Mouse (Mus musculus) bone marrow, adult 2 months (tissue): ENCODE results near the gene Gm21953. TPM values are rescaled to one million over a fixed set of nuclear protein-coding genes. Genes with fewer than 3 reads are reported as not detected.
"Not testable (repeated sequence)": the region's sequence is repeated elsewhere in the genome, so short reads cannot be mapped to it uniquely, and the experiment has no call there.

Experiments
- H3K27ac ChIP-seq: fragments of 200-500 bp; 2 replicates; pipeline ENCODE4 v1.5.1; 2012; ENCODE audit warnings: low read depth, mild to moderate bottlenecking, control low read depth, inconsistent platforms, low read length; ENCODE audit not compliant: control insufficient read depth, poor library complexity, insufficient read depth
- H3K4me1 ChIP-seq: fragments of 200-500 bp; 2 replicates; pipeline ENCODE4 v1.6.1; 2011; ENCODE audit warnings: low read length; ENCODE audit not compliant: control insufficient read depth, insufficient read depth
- H3K4me3 ChIP-seq: fragments of 200-500 bp; replicated peaks from 2 replicates; pipeline ENCODE3; 2011; ENCODE audit warnings: mild to moderate bottlenecking, low read depth, low read length, control low read depth; ENCODE audit not compliant: control insufficient read depth
- WGBS: fragments of 180-500 bp; shearing (Covaris S2); methylation state at CpG from one replicate; pipeline ENCODE4 v1.1.7; 2018; 5-methylcytosine and 5-hydroxymethylcytosine counted together
- polyA plus RNA-seq: library from polyadenylated mRNA; stranded (reverse); fragments of >200 nt; gene quantifications from 2 replicates; pipeline ENCODE4 v1.2.4, GENCODE M21; 2011; ENCODE audit warnings: low replicate concordance; ENCODE audit not compliant: missing spikeins, insufficient read depth, insufficient read length

Gm21953 gene
- not detected in 2 replicates for polyA plus RNA-seq

DNA sequence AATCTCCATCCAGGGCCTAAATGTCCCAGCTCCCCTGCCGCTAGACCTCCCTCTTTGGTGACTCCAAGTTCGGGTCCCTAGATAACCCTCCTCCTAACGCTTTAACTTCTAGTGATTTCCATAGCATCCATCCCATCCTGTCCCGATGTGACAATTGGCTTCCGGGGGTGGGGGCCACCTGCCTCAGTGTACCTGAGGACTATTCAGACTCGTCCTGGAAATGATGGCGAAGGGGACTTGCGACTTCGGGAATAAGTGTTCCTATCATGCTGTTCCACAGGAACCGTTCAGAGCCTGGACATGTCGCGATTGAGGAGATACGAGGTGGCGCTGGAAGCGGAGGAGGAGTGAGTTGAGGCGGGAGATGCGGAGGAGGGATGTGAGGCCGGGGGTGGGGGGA is at the start of gene Gm21953:
Gm21953 (plus strand) TSS at position 301 of the 400 bp plus-strand sequence.
- H3K4me3 ChIP-seq, H3K4me1 ChIP-seq, H3K27ac ChIP-seq: not testable (repeated sequence)
- no CpG with 5 or more reads among the region's 18 CpGs for WGBS

DNA sequence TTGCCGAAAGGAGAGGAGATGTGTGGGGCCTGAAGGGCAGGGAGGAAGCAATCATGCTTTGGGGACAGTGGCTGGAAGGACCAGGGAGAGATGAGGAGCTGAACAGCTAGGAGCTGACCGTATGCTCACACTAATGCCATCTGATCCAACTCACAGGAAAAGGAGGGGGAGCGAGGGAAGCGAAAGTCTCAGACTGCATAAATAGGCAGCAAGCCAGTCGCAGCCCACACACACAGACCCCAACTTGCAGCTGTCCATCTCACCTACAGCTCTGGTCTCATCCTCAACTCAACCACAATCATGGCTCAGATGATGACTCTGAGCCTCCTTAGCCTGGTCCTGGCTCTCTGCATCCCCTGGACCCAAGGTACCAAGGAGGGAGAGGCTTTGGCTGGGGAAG is 38.6 kb upstream of the Gm21953 start, which contains the start of gene Ccl21b:
Ccl21b (plus strand) TSS at position 301 of the 400 bp plus-strand sequence.
- not testable (repeated sequence) for H3K4me1 ChIP-seq, H3K4me3 ChIP-seq, H3K27ac ChIP-seq
- no CpG with 5 or more reads among the region's 5 CpGs for WGBS

DNA sequence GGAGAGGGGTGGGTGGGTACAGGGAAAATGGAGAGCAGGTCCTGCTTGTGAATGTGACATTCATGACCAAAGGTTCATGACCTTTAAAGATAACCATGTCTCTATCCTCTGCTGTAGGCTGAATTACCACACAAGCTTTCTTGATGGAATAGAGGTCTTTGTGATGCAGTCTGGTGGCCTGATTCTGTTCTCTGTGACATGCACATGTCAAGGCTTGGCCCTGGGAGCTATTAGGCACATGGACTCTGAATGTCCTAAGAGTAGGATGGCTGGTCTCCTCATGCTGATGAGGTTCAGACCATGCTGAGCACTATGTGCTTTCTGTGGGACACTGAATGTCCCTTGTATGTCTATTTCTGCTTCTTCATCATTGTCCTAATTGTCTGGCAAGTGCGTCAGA is 24.0 kb downstream of the Gm21953 start, which contains the start of gene Fam205a3:
Fam205a3 (plus strand) TSS at position 301 of the 400 bp plus-strand sequence.
- not testable (repeated sequence) for H3K4me1 ChIP-seq, H3K4me3 ChIP-seq, H3K27ac ChIP-seq
- no CpG with 5 or more reads among the region's 1 CpGs for WGBS

Other genes with a start within 250 kb of the Gm21953 start
- gene Gm3893, start 203.1 kb upstream of the Gm21953 start, polyA plus RNA-seq = not detected in 2 replicates
- gene Gm13304, start 179.4 kb upstream of the Gm21953 start, polyA plus RNA-seq = not detected in 2 replicates
- not detected in 2 replicates for gene Gm13306, start 140.8 kb upstream of the Gm21953 start, polyA plus RNA-seq
- gene Gm13305, start 125.7 kb upstream of the Gm21953 start, polyA plus RNA-seq = 1.2 TPM in 1 of 2 replicates, not detected in the other
- not detected in 2 replicates for gene Gm10600, start 53.6 kb upstream of the Gm21953 start, polyA plus RNA-seq
- gene Ccl21b, start 38.5 kb upstream of the Gm21953 start, polyA plus RNA-seq = not detected in 2 replicates
- gene Fam205a3, start 24.1 kb downstream of the Gm21953 start, polyA plus RNA-seq = not detected in 2 replicates
- not detected in 2 replicates for gene Gm21586, start 145.1 kb downstream of the Gm21953 start, polyA plus RNA-seq
- gene Gm2163, start 172.5 kb downstream of the Gm21953 start, polyA plus RNA-seq = not detected in 2 replicates
- not detected in 2 replicates for gene Fam205a2, start 233.9 kb downstream of the Gm21953 start, polyA plus RNA-seq